12 mouse cellular contexts compared by ENCODE assay signal in genomic region chr1:54853311-54854000, GRCm38 (mm10).
DNase-seq lines count a peak whose midpoint lies in the region; ATAC-seq and TF ChIP-seq lines count a peak whose summit lies in the region.
"Had no signal": no experiment of that assay in that cellular context is flagged by ENCODE, and none has a peak within 500 bp of the region (broad histone marks: within the 10 kb centered on the region; RNA-seq: fewer than 3 reads in every experiment).

No protein-coding gene starts in this region.

- H3K4me3 ChIP-seq in limb, embryonic 14.5 days (replicated peaks; ENCODE audit: low read length): no peak overlapping the region
- H3K4me3 ChIP-seq in limb, embryonic 10.5 days: no peak overlapping the region
- no peak overlapping the region for H3K4me3 ChIP-seq in forebrain, embryonic 15.5 days
- no peak overlapping the region for H3K4me3 ChIP-seq in midbrain, postnatal 0 days (ENCODE audit: low read depth, low read length)
- no peak overlapping the region for H3K4me3 ChIP-seq in heart, embryonic 11.5 days (ENCODE audit: low read depth, low read length)
- H3K4me3 ChIP-seq: myocyte had no signal

- no peak overlapping the region for H3K9ac ChIP-seq in limb, embryonic 14.5 days (ENCODE audit: low read depth, low read length, severe bottlenecking)
- H3K9ac ChIP-seq in forebrain, embryonic 15.5 days (replicated peaks): no peak overlapping the region
- no peak overlapping the region for H3K9ac ChIP-seq in midbrain, postnatal 0 days (replicated peaks; ENCODE audit: low read length, poor library complexity, severe bottlenecking)
- H3K9ac ChIP-seq in heart, embryonic 11.5 days (ENCODE audit: low read depth, low read length): no peak overlapping the region

- no peaks in the 10 kb centered on the region for H3K9me3 ChIP-seq in limb, embryonic 14.5 days (ENCODE audit: control insufficient read depth, low read length)
- no peaks in the 10 kb centered on the region for H3K9me3 ChIP-seq in limb, embryonic 10.5 days (replicated peaks)
- no peaks in the 10 kb centered on the region for H3K9me3 ChIP-seq in forebrain, embryonic 15.5 days
- H3K9me3 ChIP-seq in midbrain, postnatal 0 days (ENCODE audit: low read length): no peaks in the 10 kb centered on the region
- H3K9me3 ChIP-seq in heart, embryonic 11.5 days (replicated peaks; ENCODE audit: control insufficient read depth, low read length): no peaks in the 10 kb centered on the region

- DNase-seq in limb, embryonic 14.5 days (ENCODE audit: low spot score): peak; percentile 23
- no peak for DNase-seq in limb, embryonic 10.5 days (ENCODE audit: low spot score)
- peak; percentile 44 for DNase-seq in kidney, postnatal 10 days
- peak; percentile 16 for DNase-seq in midbrain, postnatal 0 days (ENCODE audit: low spot score)
- no peak for DNase-seq in thymus, postnatal 4 days
- no peak for DNase-seq in urinary bladder, postnatal 25 days (ENCODE audit: low spot score)
- DNase-seq: heart, adult 18-20 months; right cerebral cortex, postnatal 14 days had no signal

- no peak for ATAC-seq in limb, embryonic 14.5 days (ENCODE audit: low FRiP score, low read depth)
- peak; percentile 32; the same call in 1 of the 2 replicates for ATAC-seq in forebrain, embryonic 15.5 days (replicated peaks)
- ATAC-seq in midbrain, postnatal 0 days (ENCODE audit: low FRiP score): no peak
- ATAC-seq in heart, embryonic 11.5 days (replicated peaks; ENCODE audit: insufficient number of reproducible peaks, low FRiP score, low TSS enrichment): no peak

- TF ChIP-seq CTCF in midbrain, postnatal 0 days (IDR thresholded peaks at IDR 0.05): no peak

- no peaks in the 10 kb centered on the region for H3K27me3 ChIP-seq in limb, embryonic 14.5 days (ENCODE audit: control insufficient read depth, insufficient read depth, low read length)
- H3K27me3 ChIP-seq in limb, embryonic 10.5 days (ENCODE audit: low read depth, poor library complexity, severe bottlenecking): no peaks in the 10 kb centered on the region
- H3K27me3 ChIP-seq in forebrain, embryonic 15.5 days: no peaks in the 10 kb centered on the region
- no peaks in the 10 kb centered on the region for H3K27me3 ChIP-seq in midbrain, postnatal 0 days (ENCODE audit: insufficient read depth, low read length)
- no peaks in the 10 kb centered on the region for H3K27me3 ChIP-seq in heart, embryonic 11.5 days (ENCODE audit: control insufficient read depth, insufficient read depth, low read length)
- H3K27me3 ChIP-seq: CH12.LX had no signal

- no peaks in the 10 kb centered on the region for H3K36me3 ChIP-seq in limb, embryonic 14.5 days (ENCODE audit: control insufficient read depth, insufficient read depth, low read length)
- H3K36me3 ChIP-seq in limb, embryonic 10.5 days: no peaks in the 10 kb centered on the region
- no peaks in the 10 kb centered on the region for H3K36me3 ChIP-seq in forebrain, embryonic 15.5 days
- no peaks in the 10 kb centered on the region for H3K36me3 ChIP-seq in midbrain, postnatal 0 days (ENCODE audit: insufficient read depth, low read length)
- no peaks in the 10 kb centered on the region for H3K36me3 ChIP-seq in heart, embryonic 11.5 days (ENCODE audit: control insufficient read depth, insufficient read depth, low read length)

- peaks cover 20% of the 10 kb centered on the region for H3K4me1 ChIP-seq in limb, embryonic 14.5 days (ENCODE audit: control insufficient read depth, insufficient read depth, low read length)
- H3K4me1 ChIP-seq in limb, embryonic 10.5 days: peaks cover 48% of the 10 kb centered on the region
- H3K4me1 ChIP-seq in forebrain, embryonic 15.5 days: peaks cover 9% of the 10 kb centered on the region
- no peaks in the 10 kb centered on the region for H3K4me1 ChIP-seq in midbrain, postnatal 0 days (ENCODE audit: insufficient read depth, low read length)
- no peaks in the 10 kb centered on the region for H3K4me1 ChIP-seq in heart, embryonic 11.5 days (ENCODE audit: control insufficient read depth, insufficient read depth, low read length)

- no peak overlapping the region for H3K4me2 ChIP-seq in limb, embryonic 14.5 days (replicated peaks; ENCODE audit: low read depth, low read length, severe bottlenecking)
- H3K4me2 ChIP-seq in forebrain, embryonic 15.5 days (replicated peaks): no peak overlapping the region
- H3K4me2 ChIP-seq in midbrain, postnatal 0 days (ENCODE audit: low read depth, low read length, poor library complexity, severe bottlenecking): no peak overlapping the region
- no peak overlapping the region for H3K4me2 ChIP-seq in heart, embryonic 11.5 days

- WGBS in limb, embryonic 14.5 days: 31% methylated on average over 11 of the region's 11 CpGs
- 32% methylated on average over 11 of the region's 11 CpGs for WGBS in limb, embryonic 10.5 days
- WGBS in forebrain, embryonic 15.5 days: 30% methylated on average over 11 of the region's 11 CpGs
- WGBS in midbrain, postnatal 0 days: 65% methylated on average over 11 of the region's 11 CpGs
- 74% methylated on average over 11 of the region's 11 CpGs for WGBS in heart, embryonic 11.5 days (ENCODE audit: insufficient replicate concordance)

- H3K27ac ChIP-seq in limb, embryonic 14.5 days (replicated peaks; ENCODE audit: low read depth, low read length): no peak overlapping the region
- no peak overlapping the region for H3K27ac ChIP-seq in limb, embryonic 10.5 days
- no peak overlapping the region for H3K27ac ChIP-seq in forebrain, embryonic 15.5 days (replicated peaks)
- H3K27ac ChIP-seq in midbrain, postnatal 0 days (ENCODE audit: low read depth, low read length): no peak overlapping the region
- H3K27ac ChIP-seq in heart, embryonic 11.5 days (ENCODE audit: low read depth, low read length): no peak overlapping the region

- no peak for TF ChIP-seq POLR2A in limb, embryonic 14.5 days (IDR thresholded peaks at IDR 0.05; ENCODE audit: borderline replicate concordance, extremely low read depth, insufficient read depth, insufficient read length)

Comparison
In these comparisons a context has a peak if more than half of its experiments do, and no peak if none do; other contexts are left out.
1. DNase-seq: peak in limb, embryonic 14.5 days (single experiment), kidney, postnatal 10 days (single experiment) and midbrain, postnatal 0 days (single experiment); none in limb, embryonic 10.5 days (single experiment), thymus, postnatal 4 days (single experiment) and urinary bladder, postnatal 25 days (single experiment).